Mouse (Mus musculus) ES-E14 (cell line): Measurements from ENCODE around the gene Pnpla8. TPM values are rescaled to one million over a fixed set of nuclear protein-coding genes. Genes with fewer than 3 reads are reported as not detected.
A peak's percentile ranks its signal among the peaks of the same experiment; 100 is the strongest.

Experiments used
- DNase-seq: peaks from one replicate; pipeline ENCODE4 v3.0.0-alpha.2; 2013; ENCODE audit warnings: low read depth, low spot score
- H3K27ac ChIP-seq: 2 replicates; pipeline ENCODE4 v1.5.1; 2012; ENCODE audit warnings: low read depth, mild to moderate bottlenecking, low read length, moderate library complexity, mixed read lengths; ENCODE audit not compliant: poor library complexity, insufficient read depth, severe bottlenecking
- H3K36me3 ChIP-seq: 2 replicates; pipeline ENCODE4 v1.6.1; 2012; ENCODE audit warnings: mild to moderate bottlenecking, low read length, moderate library complexity, mixed read lengths; ENCODE audit not compliant: control insufficient read depth, poor library complexity, insufficient read depth, severe bottlenecking
- H3K4me1 ChIP-seq, 2 experiments: fragments of 150-350 bp in 1 of 2; sonication (generic) in 1 of 2; 2 replicates each; pipeline ENCODE4 v1.6.1; 2012; ENCODE audit warnings: low read length in 2 of 2, mild to moderate bottlenecking in 1 of 2, mixed read lengths in 1 of 2; ENCODE audit not compliant: control insufficient read depth in 2 of 2, insufficient read depth in 2 of 2, poor library complexity in 1 of 2
- H3K4me3 ChIP-seq, 2 experiments: fragments of 150-350 bp in 1 of 2; sonication (generic) in 1 of 2; 2 replicates each; pipeline ENCODE4 v1.5.1; 2012; ENCODE audit warnings: low read length in 2 of 2, low read depth in 1 of 2, mild to moderate bottlenecking in 1 of 2, mixed read lengths in 1 of 2; ENCODE audit not compliant: insufficient read depth in 1 of 2, poor library complexity in 1 of 2, severe bottlenecking in 1 of 2
- H3K9ac ChIP-seq: 2 replicates; pipeline ENCODE4 v1.6.1; 2012; ENCODE audit warnings: low read depth, mild to moderate bottlenecking, low read length, mixed read lengths; ENCODE audit not compliant: poor library complexity, insufficient read depth, severe bottlenecking
- H3K9me3 ChIP-seq: fragments of 150-350 bp; sonication (generic); 2 replicates; pipeline ENCODE4 v1.6.1; 2012; ENCODE audit warnings: low read depth, mild to moderate bottlenecking, low read length; ENCODE audit not compliant: control insufficient read depth, insufficient read depth
- CHD2 ChIP-seq: IDR thresholded peaks from 2 replicates; pipeline ENCODE4 v1.6.1; 2014; ENCODE audit warnings: mild to moderate bottlenecking, low read depth, low read length, inconsistent platforms
- HCFC1 ChIP-seq: IDR thresholded peaks from 2 replicates; pipeline ENCODE4 v1.6.1; 2012; ENCODE audit warnings: low read length, inconsistent platforms, borderline replicate concordance; ENCODE audit not compliant: insufficient read depth
- MAFK ChIP-seq: IDR thresholded peaks from 2 replicates; pipeline ENCODE4 v1.6.1; 2014; ENCODE audit warnings: mild to moderate bottlenecking, low read depth, low read length, inconsistent platforms; ENCODE audit not compliant: insufficient read depth
- ZC3H11A ChIP-seq: IDR thresholded peaks from 2 replicates; pipeline ENCODE4 v1.6.1; 2012; ENCODE audit warnings: low read depth, mild to moderate bottlenecking, inconsistent platforms, low read length, borderline replicate concordance
- ZNF384 ChIP-seq: IDR thresholded peaks from 2 replicates; pipeline ENCODE4 v1.6.1; 2012; ENCODE audit warnings: low read depth, low read length, inconsistent platforms
- in situ Hi-C, 2 experiments: fragments of 600-800 bp; cut with MboI; formaldehyde crosslinking; loops; one replicate each; pipeline ENCODE4 v1.15.1; 2025; ENCODE audit warnings: low sequenced_read_pairs in 2 of 2, inconsistent platforms in 1 of 2; ENCODE audit not compliant: unreplicated experiment in 2 of 2
- total RNA-seq: library from RNA; depleted of rRNA; stranded (reverse); fragments of 300-350 nt; gene quantifications from 2 replicates; pipeline ENCODE4 v1.2.3, GENCODE M21; 2012

The Pnpla8 gene
- total RNA-seq, 1 experiment: 23.6 TPM

DNA sequence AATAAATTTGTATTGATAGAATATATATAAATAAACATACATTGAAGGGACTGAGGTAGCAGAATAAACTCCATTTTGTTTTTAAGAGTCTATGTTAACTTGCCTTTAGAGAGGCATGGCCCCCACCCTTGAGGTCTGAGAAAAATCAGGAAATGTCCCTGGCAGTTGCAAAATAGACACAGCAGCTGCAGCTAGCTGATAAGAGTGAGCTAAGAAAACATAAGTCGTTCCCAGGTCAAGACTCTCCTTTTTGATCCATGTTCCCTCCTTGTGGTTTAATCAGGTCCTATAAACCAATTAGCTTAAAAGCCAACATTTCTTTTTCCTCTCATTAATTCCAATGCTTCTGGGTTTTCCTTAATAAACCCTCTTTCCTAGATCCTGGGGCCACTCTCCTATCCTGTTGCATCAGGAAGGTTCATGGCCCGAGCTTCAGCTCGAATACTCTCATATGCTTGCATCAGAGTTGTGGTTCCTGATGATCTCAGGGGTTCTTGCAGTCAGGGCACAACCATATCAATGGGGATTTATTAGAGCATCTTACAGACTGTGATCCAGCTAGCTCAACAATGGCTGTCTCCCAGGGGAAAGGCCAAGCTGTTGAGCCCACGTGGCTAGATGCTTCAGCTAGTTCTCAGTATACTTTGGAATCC, 23.2 kb upstream of the Pnpla8 start:
- H3K9ac ChIP-seq: no peak overlapping the region
- no peaks in the 10 kb centered on the region for H3K9me3 ChIP-seq
- no peak overlapping the region for H3K4me3 ChIP-seq
- in situ Hi-C loops: no loop called here
- TF ChIP-seq CHD2 (no peak), ZC3H11A (no peak), ZNF384 (no peak), MAFK (no peak), HCFC1 (no peak)
- H3K36me3 ChIP-seq: no peaks in the 10 kb centered on the region
- no peak for DNase-seq
- no peak overlapping the region for H3K27ac ChIP-seq
- no peaks in the 10 kb centered on the region for H3K4me1 ChIP-seq

DNA sequence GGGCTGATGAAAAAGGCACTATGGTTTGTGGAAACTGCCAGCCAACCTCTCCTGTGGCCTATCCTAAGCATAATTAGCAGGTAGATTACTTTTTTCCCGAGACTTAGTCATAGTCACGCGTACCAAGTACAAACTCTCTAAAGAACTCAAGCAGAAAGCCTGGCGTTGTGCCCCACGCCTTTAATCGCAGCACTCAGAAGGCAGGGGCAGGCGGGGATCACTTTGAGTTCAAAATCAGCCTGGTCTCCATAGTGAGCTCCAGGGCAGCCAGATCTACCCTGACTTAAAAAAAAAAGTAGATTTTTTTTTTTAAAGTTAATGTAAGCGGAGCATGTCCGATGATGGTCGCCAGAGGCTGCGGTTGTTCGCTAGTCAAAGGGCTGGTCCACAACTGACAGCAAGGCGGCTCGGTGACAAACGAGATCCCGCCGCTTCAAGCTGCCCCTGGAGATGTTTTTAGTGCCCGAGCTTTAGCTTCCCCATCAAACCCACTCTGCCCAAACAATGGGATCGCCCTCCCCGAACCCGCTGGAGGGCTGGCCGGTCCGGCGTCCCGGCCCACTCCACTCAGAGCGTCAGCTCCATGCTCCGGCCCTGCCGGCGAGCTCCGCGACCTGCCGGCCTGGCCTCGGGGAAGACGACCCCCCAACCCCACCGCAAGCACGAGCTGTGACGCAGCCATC, 11.9 kb upstream of the Pnpla8 start:
- in situ Hi-C loops: no loop called here
- Histone ChIP-seq H3K4me3 (peak overlapping the region; percentile 88 to 93), H3K9me3 (no peaks in the 10 kb centered on the region), H3K27ac (peak overlapping the region; percentile 20; the same call in 1 of the 2 replicates), H3K9ac (peak overlapping the region; percentile 94), H3K4me1 (0 out of 4 replicates have a peak, but pooled peaks cover 0 to 2% of the 10 kb centered on the region in 2 experiments), H3K36me3 (no peaks in the 10 kb centered on the region)
- TF ChIP-seq ZNF384 (peak; percentile 44; the same call in 1 of the 2 replicates), ZC3H11A (no peak), CHD2 (no peak)
- DNase-seq: no peak

DNA sequence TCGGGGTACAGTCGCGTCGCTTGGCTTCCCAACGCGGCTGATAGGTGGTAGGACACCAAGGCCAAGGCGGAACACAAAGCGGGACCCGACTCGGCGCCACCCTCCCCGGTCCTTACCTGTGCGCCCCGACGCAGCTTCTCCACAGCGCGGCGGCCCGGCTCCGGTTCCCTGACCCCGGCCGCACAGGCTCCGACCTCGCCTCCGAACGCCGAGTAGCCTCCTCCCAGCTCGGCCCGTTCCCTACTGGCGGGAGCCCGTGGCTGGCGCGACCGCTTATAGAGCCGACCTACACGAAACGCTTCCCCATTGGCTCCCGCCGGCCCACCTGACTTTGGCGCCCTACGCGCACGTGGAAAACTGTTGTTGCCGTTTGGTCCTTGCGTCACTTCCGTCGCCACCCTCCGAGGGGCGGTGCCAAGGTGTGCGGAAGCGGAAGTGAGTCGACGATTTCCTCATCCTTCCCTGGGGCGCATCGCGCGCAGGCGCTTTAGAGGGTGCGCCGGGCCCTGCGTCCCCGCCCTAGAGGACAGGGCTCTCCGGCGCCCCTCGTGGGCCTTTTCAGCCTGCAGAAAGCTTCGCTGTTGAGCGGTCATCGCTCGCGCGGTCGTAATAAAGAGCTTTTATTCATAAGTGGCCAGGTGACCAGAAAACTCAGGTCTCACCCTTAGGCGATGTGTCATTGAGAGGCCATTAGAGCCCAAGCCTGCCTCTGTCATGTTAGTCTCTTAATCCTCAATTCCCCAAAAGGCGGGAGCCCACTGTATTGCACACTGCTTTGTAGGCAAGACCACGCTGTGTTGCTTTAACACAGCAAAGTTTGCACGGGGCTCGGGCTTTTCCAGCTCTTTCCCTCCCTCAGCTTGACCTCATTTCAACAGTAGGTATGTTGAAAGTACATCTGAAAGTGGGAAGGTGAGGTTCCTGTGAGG, 11.1 kb upstream of the Pnpla8 start, which contains the start of gene Dnajb9:
Gene Dnajb9 (minus strand): TSS at position 503 of the 929 bp plus-strand sequence.
- peak within 1 kb of the TSS; percentile 94 for H3K9ac ChIP-seq
- in situ Hi-C loops: no loop called here
- peak within 1 kb of the TSS; percentile 88 to 93 for H3K4me3 ChIP-seq
- no peaks in the 10 kb centered on the region for H3K9me3 ChIP-seq
- peak; percentile 99 for DNase-seq
- H3K36me3 ChIP-seq: no peaks in the 10 kb centered on the region
- peak within 1 kb of the TSS; percentile 20; the same call in 1 of the 2 replicates for H3K27ac ChIP-seq
- 0 out of 4 replicates have a peak, but pooled peaks cover 0 to 2% of the 10 kb centered on the region in 2 experiments for H3K4me1 ChIP-seq
- TF ChIP-seq HCFC1: peak; percentile 60; the same call in 1 of the 2 replicates
- peak; percentile 27; the same call in 1 of the 2 replicates for TF ChIP-seq MAFK
- TF ChIP-seq ZC3H11A: no peak

DNA sequence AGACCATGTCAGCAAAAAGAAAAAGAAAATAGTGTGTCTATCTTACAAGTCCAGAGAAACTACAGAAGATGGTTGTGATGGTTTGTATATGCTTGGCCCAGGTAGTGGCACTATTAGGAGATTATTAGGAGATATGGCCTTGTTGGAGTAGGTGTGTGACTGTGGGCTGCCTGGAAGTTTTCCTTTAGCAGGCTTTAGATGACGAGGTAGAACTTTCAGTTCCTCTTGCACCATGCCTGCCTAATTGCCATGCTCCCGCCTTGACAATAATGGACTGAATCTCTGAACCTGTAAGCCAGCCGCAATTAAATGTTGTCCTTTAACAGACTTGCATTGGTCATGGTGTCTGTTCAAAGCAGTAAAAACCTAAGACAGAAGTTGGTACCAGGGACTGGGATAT, 9.6 kb upstream of the Pnpla8 start:
- no peak for TF ChIP-seq ZNF384
- TF ChIP-seq ZC3H11A: no peak
- TF ChIP-seq HCFC1: no peak
- no peaks in the 10 kb centered on the region for H3K9me3 ChIP-seq
- H3K4me1 ChIP-seq: 0 out of 4 replicates have a peak, but pooled peaks cover 0 to 2% of the 10 kb centered on the region in 2 experiments
- H3K36me3 ChIP-seq: no peaks in the 10 kb centered on the region
- no peak overlapping the region for H3K27ac ChIP-seq
- H3K9ac ChIP-seq: no peak overlapping the region
- in situ Hi-C loops: no loop called here
- DNase-seq: no peak
- H3K4me3 ChIP-seq: no peak overlapping the region
